Mouse (Mus musculus) small intestine, adult 2 months (tissue): Measurements from ENCODE around the gene Elovl4. TPM values are rescaled to one million over a fixed set of nuclear protein-coding genes. Genes with fewer than 3 reads are reported as not detected.

ENCODE experiments used
- H3K27ac ChIP-seq: fragments of 200-500 bp; 2 replicates; pipeline ENCODE4 v1.5.1; 2012; ENCODE audit warnings: low read depth, low read length, control low read depth, inconsistent platforms; ENCODE audit not compliant: insufficient read depth
- H3K27me3 ChIP-seq: fragments of 200-500 bp; 2 replicates; pipeline ENCODE4 v1.6.1; 2012; ENCODE audit warnings: mild to moderate bottlenecking, moderate library complexity, low read length, inconsistent platforms; ENCODE audit not compliant: control insufficient read depth, insufficient read depth
- H3K36me3 ChIP-seq: fragments of 200-500 bp; 2 replicates; pipeline ENCODE4 v1.6.1; 2012; ENCODE audit warnings: mild to moderate bottlenecking, low read length, control low read depth, inconsistent platforms; ENCODE audit not compliant: control insufficient read depth, insufficient read depth
- H3K4me1 ChIP-seq: fragments of 200-500 bp; 2 replicates; pipeline ENCODE4 v1.6.1; 2012; ENCODE audit warnings: low read length, inconsistent platforms, mixed read lengths; ENCODE audit not compliant: control insufficient read depth, insufficient read depth, insufficient read length
- H3K4me3 ChIP-seq: fragments of 200-500 bp; 2 replicates; pipeline ENCODE4 v1.5.1; 2012; ENCODE audit warnings: low read depth, mild to moderate bottlenecking, control low read depth, inconsistent platforms, low read length, moderate library complexity
- CTCF ChIP-seq: fragments of 200-500 bp; IDR thresholded peaks from 2 replicates; pipeline ENCODE4 v1.5.1; 2012; ENCODE audit warnings: low read depth, mild to moderate bottlenecking, control low read depth, inconsistent platforms, low read length, moderate library complexity, mixed read lengths; ENCODE audit not compliant: insufficient replicate concordance, insufficient read length; ENCODE audit errors: extremely low read depth
- POLR2A ChIP-seq: fragments of 200-500 bp; IDR thresholded peaks from 2 replicates; pipeline ENCODE4 v1.6.1; 2012; ENCODE audit warnings: low read depth, mild to moderate bottlenecking, control low read depth, inconsistent platforms, low read length, moderate library complexity
- WGBS: fragments of 180-500 bp; shearing (Covaris S2); methylation state at CpG from one replicate; pipeline ENCODE4 v1.1.7; 2018; 5-methylcytosine and 5-hydroxymethylcytosine counted together
- polyA plus RNA-seq: library from polyadenylated mRNA; depleted of rRNA; stranded (reverse); fragments of >200 nt; gene quantifications from 2 replicates; pipeline ENCODE4 v1.2.3, GENCODE M21; 2012

Gene Elovl4
- polyA plus RNA-seq, 1 experiment = 0.70 TPM

GRCm38 (mm10) chr9:83820976-83821375, 14.9 kb upstream of the Elovl4 start:
- 79% methylated on average over 2 of the region's 2 CpGs for WGBS
- no peaks in the 10 kb centered on the region for H3K4me1 ChIP-seq
- no peak overlapping the region for H3K27ac ChIP-seq
- TF ChIP-seq CTCF (no peak), POLR2A (no peak)
- no peak overlapping the region for H3K4me3 ChIP-seq
- no peaks in the 10 kb centered on the region for H3K36me3 ChIP-seq
- no peaks in the 10 kb centered on the region for H3K27me3 ChIP-seq

- no peak overlapping the region for H3K4me3 ChIP-seq
- H3K36me3 ChIP-seq = no peaks in the 10 kb centered on the region
- H3K4me1 ChIP-seq = no peaks in the 10 kb centered on the region
- WGBS = 77% methylated on average over 7 of the region's 7 CpGs
- TF ChIP-seq CTCF = no peak
- TF ChIP-seq POLR2A = no peak
- H3K27me3 ChIP-seq = no peaks in the 10 kb centered on the region
- no peak overlapping the region for H3K27ac ChIP-seq
Measured at GRCm38 (mm10) chr9:83819188-83819587, 13.1 kb upstream of the Elovl4 start.

DNA sequence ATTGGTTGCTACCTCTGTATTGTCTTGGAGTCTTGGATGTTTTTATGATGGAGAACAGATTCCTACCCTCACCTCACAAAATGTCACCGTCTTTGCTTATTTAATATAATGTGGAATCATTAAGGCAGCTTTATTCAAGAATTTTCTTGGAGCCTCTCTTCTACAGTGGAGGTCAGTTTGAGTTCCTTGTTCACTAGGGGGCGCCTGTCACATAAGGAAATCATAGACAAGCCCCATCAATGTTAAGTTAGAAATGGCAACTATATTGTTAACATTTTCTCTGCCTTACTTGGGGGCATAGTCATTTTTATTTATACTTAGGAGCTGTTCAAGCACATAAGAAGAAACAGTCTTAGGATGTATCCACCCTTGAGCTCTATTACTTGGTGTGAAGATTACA, 1.5 kb upstream of the Elovl4 start:
- 6% methylated on average over 2 of the region's 2 CpGs for WGBS
- H3K27ac ChIP-seq = no peak overlapping the region
- no peaks in the 10 kb centered on the region for H3K36me3 ChIP-seq
- H3K27me3 ChIP-seq = peaks cover 28% of the 10 kb centered on the region
- no peak overlapping the region for H3K4me3 ChIP-seq
- TF ChIP-seq CTCF (no peak), POLR2A (no peak)
- H3K4me1 ChIP-seq = peaks cover 11% of the 10 kb centered on the region

- Histone ChIP-seq H3K4me3 (peak overlapping the region; percentile 59), H3K27me3 (peaks cover 28% of the 10 kb centered on the region), H3K36me3 (no peaks in the 10 kb centered on the region), H3K4me1 (peaks cover 11% of the 10 kb centered on the region), H3K27ac (no peak overlapping the region)
- TF ChIP-seq POLR2A = no peak
- TF ChIP-seq CTCF = no peak
- 4% methylated on average over 37 of the region's 37 CpGs for WGBS
Measured at GRCm38 (mm10) chr9:83805164-83805976, 707 bp downstream of the Elovl4 start.

GRCm38 (mm10) chr9:83804341-83804740, 1.7 kb downstream of the Elovl4 start:
- Histone ChIP-seq H3K36me3 (no peaks in the 10 kb centered on the region), H3K4me3 (no peak overlapping the region), H3K27ac (no peak overlapping the region), H3K4me1 (peaks cover 11% of the 10 kb centered on the region), H3K27me3 (peaks cover 28% of the 10 kb centered on the region)
- 57% methylated on average over 13 of the region's 13 CpGs for WGBS
- TF ChIP-seq POLR2A (no peak), CTCF (no peak)

- no peaks in the 10 kb centered on the region for H3K36me3 ChIP-seq
- 84% methylated on average over 8 of the region's 8 CpGs for WGBS
- TF ChIP-seq CTCF (no peak), POLR2A (no peak)
Measured at GRCm38 (mm10) chr9:83797898-83798297, 8.2 kb downstream of the Elovl4 start.

DNA sequence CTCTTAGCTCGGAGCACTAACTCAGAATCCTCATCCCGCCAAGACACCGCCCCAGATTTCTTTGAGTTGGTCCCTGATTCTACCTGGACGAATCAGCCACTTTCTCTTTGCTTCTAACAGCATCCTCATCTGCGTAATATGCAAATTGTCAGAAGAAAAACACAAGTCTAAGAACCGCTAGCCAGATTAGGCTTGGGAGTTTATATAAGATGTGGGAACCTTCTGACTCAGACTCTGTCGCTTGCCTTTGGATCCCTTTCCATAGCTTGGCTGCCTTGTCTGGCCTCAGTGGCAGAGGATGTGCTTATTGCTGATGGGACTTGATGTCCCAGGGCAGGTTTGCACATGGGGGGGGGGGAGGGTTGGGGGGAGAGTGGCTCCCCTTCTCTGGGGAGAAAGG, 9.2 kb downstream of the Elovl4 start:
- no peak overlapping the region for H3K4me3 ChIP-seq
- 84% methylated on average over 7 of the region's 7 CpGs for WGBS
- H3K27me3 ChIP-seq = no peaks in the 10 kb centered on the region
- no peaks in the 10 kb centered on the region for H3K4me1 ChIP-seq
- TF ChIP-seq POLR2A (no peak), CTCF (no peak)
- no peak overlapping the region for H3K27ac ChIP-seq
- H3K36me3 ChIP-seq = no peaks in the 10 kb centered on the region

More at GRCm38 (mm10) chr9:83797898-83798297, 8.2 kb downstream of the Elovl4 start:
- Histone ChIP-seq H3K27me3 (no peaks in the 10 kb centered on the region), H3K4me3 (no peak overlapping the region), H3K4me1 (no peaks in the 10 kb centered on the region), H3K27ac (no peak overlapping the region)

GRCm38 (mm10) chr9:83789326-83789725, 16.8 kb downstream of the Elovl4 start:
- H3K27me3 ChIP-seq = no peaks in the 10 kb centered on the region
- no peak overlapping the region for H3K27ac ChIP-seq
- TF ChIP-seq POLR2A (no peak), CTCF (no peak)
- 91% methylated on average over 6 of the region's 6 CpGs for WGBS
- H3K4me3 ChIP-seq = no peak overlapping the region
- no peaks in the 10 kb centered on the region for H3K4me1 ChIP-seq
- no peaks in the 10 kb centered on the region for H3K36me3 ChIP-seq
